Mouse (Mus musculus): ENCODE measurements around the gene Disp1. TPM values are rescaled to one million over a fixed set of nuclear protein-coding genes. Genes with fewer than 3 reads are reported as not detected.

The Disp1 gene
- polyA plus RNA-seq, 1 experiment from 2014 or later: 10.1 TPM

DNA sequence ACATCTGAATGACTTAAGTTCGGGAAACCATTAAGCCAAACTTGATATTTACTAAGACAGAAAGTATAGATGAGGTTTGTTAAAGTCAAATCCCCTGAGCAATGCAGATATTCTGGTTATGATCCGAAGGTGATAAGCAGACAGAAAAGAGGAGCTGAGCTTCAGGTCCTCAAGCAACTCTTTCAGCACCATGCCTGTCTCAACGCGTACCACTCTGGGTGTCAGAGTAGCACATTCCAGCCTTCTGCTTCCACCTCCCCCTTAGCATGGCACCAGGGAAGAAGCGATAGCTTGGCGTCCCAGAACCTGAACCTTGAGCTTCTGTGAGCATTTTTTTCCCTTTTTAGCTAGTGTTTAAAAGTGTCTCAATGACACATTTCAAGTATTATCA, 57.1 kb downstream of the Disp1 start:
- Histone ChIP-seq H3K36me3 (ENCODE audit: inconsistent target) (no peaks in the 10 kb centered on the region), H3K79me2 (ENCODE audit: inconsistent target) (no peaks in the 10 kb centered on the region), H3K4me3 (ENCODE audit: inconsistent target) (no peak overlapping the region), H3K27ac (no peak overlapping the region)
- 89% methylated on average over 6 of the region's 6 CpGs for WGBS (ENCODE audit: missing documents)

DNA sequence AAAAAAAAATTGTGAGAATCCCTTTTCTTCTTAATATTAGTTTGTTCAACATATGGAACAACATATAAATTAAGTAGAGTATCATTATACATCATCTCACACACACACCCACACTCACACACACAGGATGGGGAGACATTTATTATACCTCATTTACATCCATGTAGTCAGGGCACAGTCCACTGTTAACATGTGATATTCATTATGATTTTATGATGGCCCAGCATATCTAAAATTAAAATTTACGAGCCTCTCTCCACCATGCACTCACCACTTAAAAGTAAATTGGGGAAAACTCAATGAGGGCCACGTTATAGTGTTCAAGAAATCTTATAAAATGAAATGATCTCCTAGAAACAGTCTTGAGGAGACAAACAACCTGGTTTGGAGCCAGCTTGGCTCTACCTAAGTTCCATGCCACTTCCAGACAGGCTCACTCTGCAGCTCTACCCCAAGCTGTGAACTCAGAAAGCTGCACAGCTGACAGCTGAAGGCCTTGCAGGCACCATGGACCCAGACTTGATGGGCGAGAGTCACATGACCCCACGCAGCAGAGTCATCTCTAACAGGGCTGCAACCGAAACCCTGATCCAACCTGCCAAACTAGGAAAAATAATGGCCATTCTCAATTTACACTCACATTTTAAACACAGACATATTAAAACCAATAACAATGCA, 57.7 kb downstream of the Disp1 start:
- WGBS (ENCODE audit: missing documents): 96% methylated on average over 5 of the region's 5 CpGs
- H3K27ac ChIP-seq: no peak overlapping the region
- H3K4me3 ChIP-seq (ENCODE audit: inconsistent target): no peak overlapping the region
- no peaks in the 10 kb centered on the region for H3K36me3 ChIP-seq (ENCODE audit: inconsistent target)
- H3K79me2 ChIP-seq (ENCODE audit: inconsistent target): no peaks in the 10 kb centered on the region

DNA sequence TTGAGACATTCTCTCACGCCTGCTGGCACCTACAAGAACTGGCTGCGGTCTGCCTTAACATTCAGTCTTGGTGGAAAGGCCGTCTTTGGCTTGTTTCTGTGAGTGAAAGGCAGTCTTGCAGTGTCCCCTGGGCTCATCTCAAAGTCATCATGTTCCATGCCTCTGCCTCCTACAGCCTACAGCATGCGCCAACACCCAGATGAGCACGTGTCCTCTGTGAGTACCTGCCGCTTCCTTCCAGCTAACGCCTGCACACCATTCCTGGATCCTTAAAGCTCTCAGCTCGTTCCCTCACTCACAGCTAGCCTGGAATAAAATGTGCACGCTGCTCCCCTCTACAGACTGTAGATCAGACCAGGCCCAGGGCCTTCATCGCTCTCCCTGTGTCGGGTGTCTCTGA, 60.3 kb downstream of the Disp1 start:
- H3K79me2 ChIP-seq (ENCODE audit: inconsistent target): no peaks in the 10 kb centered on the region
- H3K27ac ChIP-seq: no peak overlapping the region
- H3K36me3 ChIP-seq (ENCODE audit: inconsistent target): no peaks in the 10 kb centered on the region
- WGBS (ENCODE audit: missing documents): 97% methylated on average over 11 of the region's 11 CpGs
- no peak overlapping the region for H3K4me3 ChIP-seq (ENCODE audit: inconsistent target)

DNA sequence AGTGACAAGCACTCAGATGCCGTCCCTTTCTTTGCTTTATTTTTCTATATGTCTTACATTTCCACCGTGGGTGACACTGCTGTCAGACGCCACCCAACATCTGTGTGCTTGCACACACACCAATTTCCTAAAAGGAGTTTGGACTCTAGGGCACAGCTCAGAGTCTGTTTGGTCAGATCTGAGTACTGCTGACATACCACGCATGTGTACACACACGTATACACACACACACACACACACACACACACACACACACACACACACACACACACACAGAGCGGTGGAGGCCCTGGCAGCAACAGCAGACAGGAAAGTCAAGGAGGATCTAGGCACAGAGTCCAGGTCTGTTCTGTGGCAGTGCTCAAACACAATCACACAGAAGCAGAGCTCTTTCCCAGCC, 61.1 kb downstream of the Disp1 start:
- no peaks in the 10 kb centered on the region for H3K36me3 ChIP-seq (ENCODE audit: inconsistent target)
- H3K79me2 ChIP-seq (ENCODE audit: inconsistent target): no peaks in the 10 kb centered on the region
- no peak overlapping the region for H3K4me3 ChIP-seq (ENCODE audit: inconsistent target)
- H3K27ac ChIP-seq: no peak overlapping the region
- 92% methylated on average over 5 of the region's 6 CpGs for WGBS (ENCODE audit: missing documents)

DNA sequence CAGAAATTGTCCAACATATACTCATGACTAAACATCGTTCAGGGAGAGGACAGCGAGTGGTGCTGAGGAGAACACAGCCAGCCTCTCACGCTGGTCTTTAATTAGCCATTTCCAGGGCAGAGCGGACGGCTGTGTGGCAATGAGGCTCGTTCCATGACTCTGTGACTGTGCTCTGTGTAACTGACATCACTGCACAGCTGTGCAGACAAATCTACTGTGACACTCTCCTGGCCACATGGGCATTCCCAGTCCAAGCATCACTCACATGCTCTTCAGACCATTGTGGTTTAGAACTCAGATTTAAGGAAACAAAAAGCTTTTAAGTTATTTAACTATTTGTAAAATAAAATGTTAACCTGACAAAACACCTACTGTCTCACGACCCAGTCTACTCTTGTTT, 62.1 kb downstream of the Disp1 start:
- H3K79me2 ChIP-seq (ENCODE audit: inconsistent target): no peaks in the 10 kb centered on the region
- H3K36me3 ChIP-seq (ENCODE audit: inconsistent target): no peaks in the 10 kb centered on the region
- H3K27ac ChIP-seq: no peak overlapping the region
- no peak overlapping the region for H3K4me3 ChIP-seq (ENCODE audit: inconsistent target)
- WGBS (ENCODE audit: missing documents): 94% methylated on average over 7 of the region's 7 CpGs

DNA sequence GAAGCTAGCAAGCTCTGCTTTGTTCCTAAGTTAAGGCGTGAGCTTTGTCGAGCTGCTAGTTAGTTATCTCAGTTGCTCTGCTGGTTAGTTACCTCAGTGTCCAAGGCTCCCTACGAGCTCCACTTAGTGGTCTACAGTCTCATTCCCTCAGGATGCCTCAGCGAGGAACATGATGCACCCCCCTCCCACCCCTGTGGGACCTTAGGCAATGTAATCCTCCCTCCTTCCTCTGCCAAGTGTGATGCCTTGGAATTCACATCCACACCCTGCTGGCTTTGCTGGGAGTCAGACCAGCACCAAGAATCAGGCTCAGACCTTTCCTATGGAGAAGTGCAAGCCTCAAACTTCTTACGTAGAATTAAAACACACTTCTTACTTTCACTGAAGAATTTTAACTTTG, 65.7 kb downstream of the Disp1 start:
- Histone ChIP-seq H3K36me3 (ENCODE audit: inconsistent target) (no peaks in the 10 kb centered on the region), H3K27ac (no peak overlapping the region), H3K79me2 (ENCODE audit: inconsistent target) (no peaks in the 10 kb centered on the region), H3K4me3 (ENCODE audit: inconsistent target) (no peak overlapping the region)
- WGBS (ENCODE audit: missing documents): 96% methylated on average over 5 of the region's 5 CpGs

DNA sequence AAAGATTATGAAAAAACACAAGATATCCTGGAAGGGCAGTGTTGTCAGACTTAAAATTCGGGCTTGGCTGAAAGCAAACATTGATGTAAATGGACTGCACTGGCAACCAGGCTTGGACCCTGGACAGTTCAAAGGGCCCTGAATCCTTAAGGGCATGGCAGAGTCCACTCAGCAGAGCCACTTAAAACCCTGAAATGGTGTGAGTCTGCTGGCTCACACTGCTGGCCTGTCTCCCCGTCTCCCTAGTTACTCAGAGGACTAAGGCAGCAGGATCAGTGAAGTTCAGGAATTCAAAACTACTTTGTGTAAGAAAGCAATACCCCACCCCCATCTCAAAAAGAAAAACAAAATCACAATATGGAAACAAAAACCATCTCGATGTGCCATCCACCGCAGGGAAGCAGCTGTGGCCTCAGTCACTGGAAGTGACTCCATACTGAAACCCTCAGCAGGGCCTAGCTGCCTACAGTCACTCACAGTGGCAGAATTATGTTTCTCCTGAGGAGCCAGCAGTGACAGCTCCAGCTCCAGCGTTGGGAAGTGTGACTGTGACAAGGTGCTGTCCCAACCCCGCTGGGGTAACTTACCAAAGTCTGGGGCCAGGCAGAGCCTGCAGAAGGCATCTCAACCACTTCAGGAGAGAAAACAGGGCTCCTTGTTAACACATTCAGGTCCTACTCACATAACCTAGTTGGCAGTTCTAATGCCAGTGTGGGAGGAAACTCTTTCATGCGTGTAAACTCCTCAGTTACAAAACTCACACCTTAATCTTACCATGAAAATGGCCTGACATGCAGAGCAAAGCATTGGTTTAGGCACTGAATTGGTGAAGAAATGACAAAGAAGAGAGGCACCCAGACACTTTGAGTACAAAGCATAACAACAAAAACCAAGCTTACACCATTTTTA, 66.8 kb downstream of the Disp1 start:
- 88% methylated on average over 7 of the region's 7 CpGs for WGBS (ENCODE audit: missing documents)
- H3K27ac ChIP-seq: no peak overlapping the region

DNA sequence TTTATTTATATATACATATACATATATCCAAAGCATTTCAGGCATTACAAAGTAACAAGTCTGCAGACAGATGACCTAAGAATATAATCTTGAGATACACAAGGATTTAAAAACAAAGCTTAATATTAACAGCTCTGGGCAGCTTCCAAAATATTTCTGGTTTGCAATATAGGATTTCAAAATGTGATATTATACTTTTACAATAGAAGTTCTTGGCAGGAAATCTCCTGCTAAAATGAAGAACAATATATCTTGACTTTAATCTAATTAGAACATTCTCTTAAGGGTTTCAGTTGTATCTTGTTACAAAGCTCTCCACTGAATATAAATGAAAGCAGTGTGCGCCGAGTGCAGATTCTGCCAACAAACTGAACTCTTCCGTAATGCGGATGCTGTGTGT, 68.0 kb downstream of the Disp1 start:
- Histone ChIP-seq H3K36me3 (ENCODE audit: inconsistent target) (no peaks in the 10 kb centered on the region), H3K27ac (no peak overlapping the region), H3K79me2 (ENCODE audit: inconsistent target) (no peaks in the 10 kb centered on the region), H3K4me3 (ENCODE audit: inconsistent target) (no peak overlapping the region)
- 97% methylated on average over 4 of the region's 4 CpGs for WGBS (ENCODE audit: missing documents)

More for the DNA sequence above, 66.8 kb downstream of the Disp1 start:
- H3K79me2 ChIP-seq (ENCODE audit: inconsistent target): no peaks in the 10 kb centered on the region
- no peak overlapping the region for H3K4me3 ChIP-seq (ENCODE audit: inconsistent target)
- H3K36me3 ChIP-seq (ENCODE audit: inconsistent target): no peaks in the 10 kb centered on the region

DNA sequence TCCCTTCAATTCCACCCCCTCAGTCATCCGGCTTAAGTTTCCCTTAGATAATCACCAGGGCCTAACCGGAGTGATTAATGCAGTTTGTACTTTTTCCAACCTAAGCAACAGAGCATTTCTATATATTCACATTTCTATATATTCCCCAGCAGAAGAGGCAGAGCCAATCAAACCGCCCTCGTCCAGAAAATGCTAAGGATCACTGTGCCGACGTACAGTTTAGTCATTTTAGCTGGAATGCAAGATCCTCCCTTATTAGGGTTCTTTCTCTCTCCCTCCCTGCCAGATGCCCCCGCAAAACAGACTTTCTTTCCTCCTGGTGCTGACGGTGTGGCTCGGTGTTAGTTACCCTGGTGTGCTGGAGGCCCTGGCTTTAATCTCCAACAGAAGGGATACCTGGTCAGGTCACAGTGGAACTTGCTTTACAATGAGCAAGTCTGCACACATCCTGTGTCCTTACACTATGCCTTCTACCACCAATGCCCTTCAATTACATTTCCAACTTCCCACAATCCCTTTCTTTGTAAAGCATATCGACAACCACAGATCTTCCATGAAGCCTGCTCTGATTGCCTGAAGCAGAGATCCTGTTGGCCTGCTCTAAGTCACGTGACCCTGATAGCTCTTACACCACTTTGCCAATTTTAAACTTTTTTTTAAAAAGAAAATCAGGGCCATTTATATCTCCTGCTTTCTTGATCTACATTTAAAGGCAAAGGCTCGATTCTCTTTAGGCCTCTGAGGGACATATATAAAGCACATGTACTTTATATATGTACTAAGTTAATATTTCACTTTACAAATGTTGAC, 69.6 kb downstream of the Disp1 start:
- H3K79me2 ChIP-seq (ENCODE audit: inconsistent target): no peaks in the 10 kb centered on the region
- no peak overlapping the region for H3K27ac ChIP-seq
- no peaks in the 10 kb centered on the region for H3K36me3 ChIP-seq (ENCODE audit: inconsistent target)
- no peak overlapping the region for H3K4me3 ChIP-seq (ENCODE audit: inconsistent target)
- WGBS (ENCODE audit: missing documents): 96% methylated on average over 12 of the region's 12 CpGs

DNA sequence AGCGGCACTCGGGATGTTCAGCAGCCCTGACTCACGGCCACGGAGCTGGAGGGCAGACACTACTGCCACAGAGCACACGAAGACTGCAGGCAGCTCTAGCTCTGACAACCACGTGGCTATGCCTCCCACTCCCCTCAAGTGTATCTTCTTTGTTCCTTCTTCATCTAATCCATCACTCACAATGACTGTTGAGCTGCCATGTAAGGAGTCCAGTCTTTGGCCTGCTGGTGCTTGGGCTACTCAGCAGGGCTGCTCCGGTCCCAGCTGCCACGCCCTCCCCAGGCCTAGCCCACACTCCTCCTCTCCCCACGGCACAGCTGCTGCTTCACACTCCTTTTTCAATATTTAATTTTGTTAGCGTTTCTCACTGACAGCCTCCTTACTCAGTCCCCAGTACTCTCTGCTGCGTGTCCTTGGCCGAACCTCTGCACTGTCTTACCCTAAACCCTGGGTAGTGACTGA, 70.9 kb downstream of the Disp1 start:
- 89% methylated on average over 12 of the region's 12 CpGs for WGBS (ENCODE audit: missing documents)
- Histone ChIP-seq H3K4me3 (ENCODE audit: inconsistent target) (no peak overlapping the region), H3K27ac (no peak overlapping the region), H3K36me3 (ENCODE audit: inconsistent target) (no peaks in the 10 kb centered on the region), H3K79me2 (ENCODE audit: inconsistent target) (no peaks in the 10 kb centered on the region)

DNA sequence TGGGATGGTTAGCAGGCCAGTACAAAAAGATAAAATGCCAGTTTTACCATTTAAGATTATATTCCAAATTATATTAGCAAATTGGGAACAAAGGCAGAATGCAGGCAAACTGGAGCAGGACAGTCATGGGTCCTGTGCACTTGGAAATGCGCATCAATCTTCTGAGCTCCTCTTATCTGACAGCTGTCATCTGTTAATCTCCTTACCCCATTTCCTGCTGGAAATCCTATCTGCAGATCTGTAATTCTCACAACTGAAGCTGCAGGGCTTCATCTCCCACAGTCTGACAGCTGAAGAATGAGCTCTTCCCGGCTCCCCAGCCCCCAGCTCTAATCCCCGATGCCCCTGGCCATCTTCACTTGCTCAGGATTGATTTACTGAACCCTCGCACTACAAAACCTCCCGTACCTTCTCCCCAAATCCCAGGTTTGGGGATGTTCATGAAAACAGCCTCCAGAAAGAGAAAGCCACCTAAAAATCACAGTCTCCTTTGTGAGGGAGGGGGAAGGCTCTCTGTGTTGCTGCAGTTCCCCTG, 71.7 kb downstream of the Disp1 start:
- no peak overlapping the region for H3K27ac ChIP-seq
- WGBS (ENCODE audit: missing documents): 89% methylated on average over 5 of the region's 5 CpGs
- no peak overlapping the region for H3K4me3 ChIP-seq (ENCODE audit: inconsistent target)
- H3K79me2 ChIP-seq (ENCODE audit: inconsistent target): no peaks in the 10 kb centered on the region
- no peaks in the 10 kb centered on the region for H3K36me3 ChIP-seq (ENCODE audit: inconsistent target)

DNA sequence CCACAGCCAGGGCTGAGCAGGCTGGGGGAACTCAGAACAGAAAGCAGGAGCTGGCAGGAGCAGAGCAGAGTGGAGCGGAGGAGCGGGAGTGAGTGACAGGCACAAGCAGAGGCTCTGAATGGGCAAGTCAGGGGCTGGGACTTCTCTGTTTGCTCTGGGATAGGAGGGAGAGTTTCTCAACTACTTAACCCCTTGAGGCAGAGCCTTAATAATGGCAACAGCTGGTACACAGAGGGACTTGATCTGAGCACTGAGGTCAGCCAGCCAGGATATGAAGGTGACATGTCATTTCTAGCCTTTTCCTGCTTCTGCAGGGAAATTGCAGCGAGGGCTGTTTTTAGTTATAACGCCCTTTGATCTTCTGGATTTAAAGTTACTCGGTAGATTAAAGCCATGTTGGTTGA, 73.9 kb downstream of the Disp1 start:
- no peaks in the 10 kb centered on the region for H3K36me3 ChIP-seq (ENCODE audit: inconsistent target)
- 28% methylated on average over 5 of the region's 5 CpGs for WGBS (ENCODE audit: missing documents)
- H3K4me3 ChIP-seq (ENCODE audit: inconsistent target): no peak overlapping the region
- no peak overlapping the region for H3K27ac ChIP-seq
- no peaks in the 10 kb centered on the region for H3K79me2 ChIP-seq (ENCODE audit: inconsistent target)

DNA sequence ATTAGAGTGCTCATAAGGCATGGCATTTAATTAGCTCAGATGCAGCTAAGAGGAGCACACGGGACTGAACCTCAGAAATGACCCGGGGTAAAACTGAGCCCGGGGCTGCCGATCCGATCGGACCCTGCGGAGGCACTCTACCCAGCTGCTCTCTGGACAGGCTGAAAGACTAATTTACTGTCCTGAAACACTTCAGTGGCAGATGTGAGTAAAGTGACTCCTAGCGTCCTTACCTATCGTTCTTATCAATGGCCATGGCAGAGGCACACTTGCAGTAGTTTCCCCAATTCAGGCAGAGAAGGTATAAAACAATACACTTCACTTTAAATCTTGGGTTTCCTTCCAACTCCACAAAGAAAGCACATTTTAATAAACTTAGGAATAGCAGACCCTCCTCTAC, 74.5 kb downstream of the Disp1 start:
- WGBS (ENCODE audit: missing documents): 75% methylated on average over 9 of the region's 9 CpGs
- Histone ChIP-seq H3K79me2 (ENCODE audit: inconsistent target) (no peaks in the 10 kb centered on the region), H3K27ac (no peak overlapping the region), H3K36me3 (ENCODE audit: inconsistent target) (no peaks in the 10 kb centered on the region), H3K4me3 (ENCODE audit: inconsistent target) (no peak overlapping the region)

DNA sequence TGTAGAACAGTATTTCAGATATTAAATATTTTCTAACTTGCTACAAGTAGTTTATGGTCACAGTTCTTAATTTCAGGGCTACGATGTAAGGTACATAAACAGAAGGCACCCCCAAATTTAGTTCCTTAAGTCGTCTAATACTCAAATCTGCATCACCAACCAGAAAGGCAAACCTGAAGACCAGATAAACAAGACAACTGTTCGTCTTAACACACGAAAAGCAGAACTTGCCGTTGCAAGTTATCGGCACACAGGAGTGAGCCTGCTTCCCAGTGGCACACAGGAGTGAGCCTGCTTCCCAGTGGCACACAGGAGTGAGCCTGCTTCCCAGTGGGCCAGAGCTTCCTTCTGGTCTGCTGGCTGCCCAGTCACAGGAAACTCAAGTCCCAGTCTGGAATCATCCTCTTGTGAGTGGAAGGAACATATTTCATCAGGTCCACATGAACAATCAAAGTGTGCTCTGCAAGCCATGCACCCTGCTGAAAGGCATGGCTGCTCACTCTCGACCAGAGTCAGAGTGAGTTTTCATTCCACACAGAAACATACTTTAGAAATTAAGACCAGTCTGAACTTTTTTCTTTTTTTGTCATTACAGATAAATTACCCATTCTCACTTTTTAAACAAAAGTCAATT, 75.1 kb downstream of the Disp1 start:
- WGBS (ENCODE audit: missing documents): 62% methylated on average over 7 of the region's 7 CpGs
- H3K27ac ChIP-seq: no peak overlapping the region
- H3K79me2 ChIP-seq (ENCODE audit: inconsistent target): no peaks in the 10 kb centered on the region
- no peaks in the 10 kb centered on the region for H3K36me3 ChIP-seq (ENCODE audit: inconsistent target)
- no peak overlapping the region for H3K4me3 ChIP-seq (ENCODE audit: inconsistent target)

Data from macrophage (primary cell).